Mouse (Mus musculus): Measurements from ENCODE around the gene Nkx3-2. TPM values are rescaled to one million over a fixed set of nuclear protein-coding genes. Genes with fewer than 3 reads are reported as not detected.

Gene Nkx3-2
- polyA plus RNA-seq, 1 experiment: not detected

- Histone ChIP-seq H3K4me1 (ENCODE audit: control insufficient read depth, insufficient read depth, low read length) (no peaks in the 10 kb centered on the region), H3K4me3 (ENCODE audit: insufficient read depth, low read length) (no peak overlapping the region), H3K27ac (ENCODE audit: insufficient read depth, low read depth, low read length) (no peak overlapping the region)
- TF ChIP-seq POLR2A (IDR thresholded peaks at IDR 0.05; ENCODE audit: borderline replicate concordance, low read depth, low read length) (no peak), CTCF (IDR thresholded peaks at IDR 0.05; ENCODE audit: low read depth, low read length) (no peak)
Measured at GRCm38 (mm10) chr5:41755373-41755960, 8.8 kb downstream of the Nkx3-2 start.

DNA sequence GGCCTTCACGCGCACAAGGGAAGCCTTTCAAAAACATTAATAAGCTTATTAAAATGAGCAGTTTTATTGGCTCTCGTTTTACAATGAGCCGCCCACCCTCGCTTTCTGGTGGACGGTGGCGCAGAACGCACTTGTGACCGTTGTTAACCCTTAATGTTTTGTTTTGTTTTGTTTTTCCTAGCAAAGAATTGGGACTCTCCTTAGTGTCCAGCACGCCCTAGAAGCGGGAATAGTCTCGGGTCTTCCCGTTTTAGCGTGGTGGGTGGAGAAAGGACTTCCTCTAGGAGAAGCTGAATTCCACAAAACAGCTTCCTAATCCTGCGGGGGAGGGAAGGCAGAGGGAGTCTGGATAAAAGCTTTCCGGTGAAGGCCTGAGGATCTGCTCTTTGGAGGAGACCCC, 9.5 kb downstream of the Nkx3-2 start:
- Histone ChIP-seq H3K4me3 (ENCODE audit: insufficient read depth, low read length) (peak overlapping the region; percentile 33), H3K27ac (ENCODE audit: insufficient read depth, low read depth, low read length) (no peak overlapping the region), H3K4me1 (ENCODE audit: control insufficient read depth, insufficient read depth, low read length) (no peaks in the 10 kb centered on the region)
- TF ChIP-seq POLR2A (IDR thresholded peaks at IDR 0.05; ENCODE audit: borderline replicate concordance, low read depth, low read length) (no peak), CTCF (IDR thresholded peaks at IDR 0.05; ENCODE audit: low read depth, low read length) (no peak)

DNA sequence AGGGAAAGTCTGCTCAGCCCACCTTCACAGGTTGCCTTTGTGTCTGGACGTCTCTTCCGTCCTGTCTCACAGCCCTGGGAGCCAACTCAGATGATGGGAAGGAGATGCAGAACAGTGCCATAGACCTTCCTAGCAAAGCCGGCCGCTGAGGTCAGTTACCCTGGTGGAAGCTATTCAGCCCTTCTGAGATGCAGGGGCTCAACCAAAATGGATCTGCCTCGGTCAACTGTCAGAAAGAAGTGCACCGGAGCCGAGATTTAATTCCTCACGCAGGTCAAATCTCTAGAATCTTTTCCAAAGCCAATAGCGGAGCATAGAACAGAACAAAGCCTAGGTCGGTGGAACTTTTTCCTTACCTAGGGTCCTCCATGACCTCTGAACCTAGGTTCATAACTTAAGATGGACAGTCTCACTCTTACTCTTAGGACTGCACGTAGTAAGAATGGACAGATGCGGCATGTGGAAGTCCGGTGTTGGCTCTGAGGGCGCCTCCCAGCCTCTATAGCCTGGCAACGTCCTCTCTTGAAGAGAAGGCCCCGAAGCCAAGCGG, 10.0 kb downstream of the Nkx3-2 start:
- TF ChIP-seq POLR2A (IDR thresholded peaks at IDR 0.05; ENCODE audit: borderline replicate concordance, low read depth, low read length) (no peak), CTCF (IDR thresholded peaks at IDR 0.05; ENCODE audit: low read depth, low read length) (no peak)
- peak overlapping the region; percentile 33 for H3K4me3 ChIP-seq (ENCODE audit: insufficient read depth, low read length)
- H3K4me1 ChIP-seq (ENCODE audit: control insufficient read depth, insufficient read depth, low read length): no peaks in the 10 kb centered on the region
- H3K27ac ChIP-seq (ENCODE audit: insufficient read depth, low read depth, low read length): no peak overlapping the region

GRCm38 (mm10) chr5:41752721-41753120, 11.6 kb downstream of the Nkx3-2 start:
- Histone ChIP-seq H3K4me3 (ENCODE audit: insufficient read depth, low read length) (no peak overlapping the region), H3K27ac (ENCODE audit: insufficient read depth, low read depth, low read length) (no peak overlapping the region), H3K4me1 (ENCODE audit: control insufficient read depth, insufficient read depth, low read length) (no peaks in the 10 kb centered on the region)
- TF ChIP-seq POLR2A (IDR thresholded peaks at IDR 0.05; ENCODE audit: borderline replicate concordance, low read depth, low read length): no peak
- no peak for TF ChIP-seq CTCF (IDR thresholded peaks at IDR 0.05; ENCODE audit: low read depth, low read length)

- Histone ChIP-seq H3K4me1 (ENCODE audit: control insufficient read depth, insufficient read depth, low read length) (no peaks in the 10 kb centered on the region), H3K4me3 (ENCODE audit: insufficient read depth, low read length) (no peak overlapping the region)
Measured at GRCm38 (mm10) chr5:41744898-41745780, 19.2 kb downstream of the Nkx3-2 start.

GRCm38 (mm10) chr5:41744234-41744633, 20.1 kb downstream of the Nkx3-2 start:
- Histone ChIP-seq H3K4me1 (ENCODE audit: control insufficient read depth, insufficient read depth, low read length) (no peaks in the 10 kb centered on the region), H3K27ac (ENCODE audit: insufficient read depth, low read depth, low read length) (no peak overlapping the region), H3K4me3 (ENCODE audit: insufficient read depth, low read length) (no peak overlapping the region)
- no peak for TF ChIP-seq POLR2A (IDR thresholded peaks at IDR 0.05; ENCODE audit: borderline replicate concordance, low read depth, low read length)
- TF ChIP-seq CTCF (IDR thresholded peaks at IDR 0.05; ENCODE audit: low read depth, low read length): no peak

More at GRCm38 (mm10) chr5:41744898-41745780, 19.2 kb downstream of the Nkx3-2 start:
- no peak overlapping the region for H3K27ac ChIP-seq (ENCODE audit: insufficient read depth, low read depth, low read length)
- TF ChIP-seq CTCF (IDR thresholded peaks at IDR 0.05; ENCODE audit: low read depth, low read length): no peak
- no peak for TF ChIP-seq POLR2A (IDR thresholded peaks at IDR 0.05; ENCODE audit: borderline replicate concordance, low read depth, low read length)

DNA sequence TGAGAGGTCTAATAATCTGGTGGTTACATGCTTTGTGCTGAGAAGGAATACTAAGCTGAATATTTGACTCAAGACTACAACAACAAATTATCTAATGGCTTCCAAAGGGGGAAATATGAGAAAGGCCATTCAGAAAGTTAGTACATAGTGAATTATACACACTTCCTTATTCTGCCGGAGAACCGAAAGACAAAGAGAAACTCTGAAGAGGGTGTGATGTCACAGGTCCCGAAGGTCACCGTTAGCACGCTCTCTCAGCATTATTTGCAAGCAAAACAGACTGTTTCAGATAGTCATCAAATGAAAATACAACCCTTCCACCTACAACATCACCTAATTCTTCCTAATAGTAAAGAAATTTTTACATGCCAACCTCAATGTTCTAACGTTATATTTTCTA, 25.5 kb downstream of the Nkx3-2 start:
- no peak overlapping the region for H3K27ac ChIP-seq (ENCODE audit: insufficient read depth, low read depth, low read length)
- no peak for TF ChIP-seq CTCF (IDR thresholded peaks at IDR 0.05; ENCODE audit: low read depth, low read length)
- no peak for TF ChIP-seq POLR2A (IDR thresholded peaks at IDR 0.05; ENCODE audit: borderline replicate concordance, low read depth, low read length)
- H3K4me1 ChIP-seq (ENCODE audit: control insufficient read depth, insufficient read depth, low read length): peaks cover 2% of the 10 kb centered on the region; the same call in 1 of the 2 replicates
- no peak overlapping the region for H3K4me3 ChIP-seq (ENCODE audit: insufficient read depth, low read length)

DNA sequence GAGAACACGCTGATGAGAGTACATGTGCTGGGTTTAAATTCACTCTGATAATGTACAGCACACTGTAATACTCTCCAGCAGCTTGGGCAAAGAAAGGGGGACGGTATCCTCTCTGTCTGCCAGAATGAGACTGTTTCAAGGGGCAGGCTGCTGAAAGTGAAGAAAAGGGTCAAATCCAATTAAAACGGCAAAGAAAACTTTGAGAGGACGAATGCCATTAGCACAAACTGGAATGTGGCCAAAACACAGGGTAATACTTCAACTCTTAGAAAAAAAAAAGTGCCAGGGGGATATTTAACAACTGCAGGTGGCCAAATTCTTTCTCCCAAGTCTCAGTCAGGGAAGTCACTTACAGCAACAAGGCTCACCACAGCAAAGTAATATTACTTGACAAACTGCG, 27.3 kb downstream of the Nkx3-2 start:
- Histone ChIP-seq H3K4me1 (ENCODE audit: control insufficient read depth, insufficient read depth, low read length) (peaks cover 2% of the 10 kb centered on the region; the same call in 1 of the 2 replicates), H3K27ac (ENCODE audit: insufficient read depth, low read depth, low read length) (no peak overlapping the region), H3K4me3 (ENCODE audit: insufficient read depth, low read length) (no peak overlapping the region)
- TF ChIP-seq CTCF (IDR thresholded peaks at IDR 0.05; ENCODE audit: low read depth, low read length) (no peak), POLR2A (IDR thresholded peaks at IDR 0.05; ENCODE audit: borderline replicate concordance, low read depth, low read length) (no peak)

GRCm38 (mm10) chr5:41727017-41727416, 37.3 kb downstream of the Nkx3-2 start:
- H3K4me3 ChIP-seq (ENCODE audit: insufficient read depth, low read length): no peak overlapping the region
- no peak overlapping the region for H3K27ac ChIP-seq (ENCODE audit: insufficient read depth, low read depth, low read length)
- TF ChIP-seq POLR2A (IDR thresholded peaks at IDR 0.05; ENCODE audit: borderline replicate concordance, low read depth, low read length) (no peak), CTCF (IDR thresholded peaks at IDR 0.05; ENCODE audit: low read depth, low read length) (no peak)
- no peaks in the 10 kb centered on the region for H3K4me1 ChIP-seq (ENCODE audit: control insufficient read depth, insufficient read depth, low read length)

GRCm38 (mm10) chr5:41725573-41725972, 38.7 kb downstream of the Nkx3-2 start:
- H3K27ac ChIP-seq (ENCODE audit: insufficient read depth, low read depth, low read length): no peak overlapping the region
- no peak overlapping the region for H3K4me3 ChIP-seq (ENCODE audit: insufficient read depth, low read length)
- no peaks in the 10 kb centered on the region for H3K4me1 ChIP-seq (ENCODE audit: control insufficient read depth, insufficient read depth, low read length)
- TF ChIP-seq POLR2A (IDR thresholded peaks at IDR 0.05; ENCODE audit: borderline replicate concordance, low read depth, low read length) (no peak), CTCF (IDR thresholded peaks at IDR 0.05; ENCODE audit: low read depth, low read length) (no peak)

Other genes with a start within 250 kb of the Nkx3-2 start
- gene Rab28, start 56.3 kb downstream of the Nkx3-2 start, polyA plus RNA-seq (2012; ENCODE audit: insufficient read depth, insufficient read length, missing spikeins): 32.2 and 37.5 TPM in 2 replicates
- 21.9 and 25.0 TPM in 2 replicates for gene Bod1l, start 79.8 kb upstream of the Nkx3-2 start, polyA plus RNA-seq (2012; ENCODE audit: insufficient read depth, insufficient read length, missing spikeins)